Mouse (Mus musculus): ENCODE results near the gene Ankrd44.

Gene Ankrd44

DNA sequence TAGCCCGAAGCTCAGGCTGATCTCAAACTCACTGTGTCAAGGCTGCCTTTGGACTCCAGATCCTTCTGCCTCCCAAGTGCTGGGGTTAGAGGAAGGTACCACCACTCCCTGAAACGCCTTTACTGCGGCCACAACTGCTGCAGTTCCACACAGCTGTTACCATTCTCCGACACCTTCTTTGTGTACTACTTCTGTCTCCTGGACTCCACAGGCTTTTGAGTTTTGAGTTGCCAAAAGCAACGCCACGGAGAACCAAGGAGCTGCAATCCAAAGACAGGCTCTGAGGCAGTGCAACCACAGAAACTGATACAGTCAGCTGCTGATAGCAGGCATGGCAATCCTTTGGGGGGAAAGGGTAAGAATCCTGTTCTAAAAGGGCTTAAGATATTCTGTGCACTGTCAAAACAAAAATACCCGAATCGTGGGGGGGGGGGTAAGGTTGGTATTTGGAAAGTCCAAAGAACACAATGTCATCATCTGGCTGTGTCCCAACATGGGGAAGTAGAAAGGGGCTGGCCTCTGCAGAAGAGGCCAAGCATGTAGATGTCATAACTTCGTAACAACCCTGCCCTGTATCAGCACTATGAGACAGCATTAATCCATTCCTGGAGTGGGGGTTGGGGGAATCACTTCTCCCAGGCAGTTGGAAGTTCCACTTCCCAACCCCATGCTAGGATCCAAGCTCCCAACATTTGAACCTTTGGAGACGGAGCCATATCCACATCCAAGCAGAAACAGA is 116.2 kb downstream of the Ankrd44 start:
- DNase-seq (ENCODE audit: low spot score): no peak

DNA sequence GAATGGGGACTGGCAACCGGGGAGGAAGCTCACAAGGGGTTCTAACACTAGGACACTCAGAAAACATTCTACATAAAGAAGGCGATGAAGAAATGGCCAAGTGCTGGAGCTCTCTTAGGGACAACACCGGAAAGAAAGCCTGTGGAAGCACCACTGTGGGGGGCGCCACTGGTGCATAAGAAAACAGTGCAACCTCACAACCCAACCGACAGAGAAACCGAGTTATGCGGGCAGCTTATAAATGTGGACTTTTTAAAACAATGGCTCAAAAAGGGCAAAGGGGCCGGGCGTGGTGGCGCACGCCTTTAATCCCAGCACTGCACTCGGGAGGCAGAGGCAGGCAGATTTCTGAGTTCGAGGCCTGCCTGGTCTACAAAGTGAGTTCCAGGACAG is 117.1 kb downstream of the Ankrd44 start:
- DNase-seq (ENCODE audit: low spot score): no peak

DNA sequence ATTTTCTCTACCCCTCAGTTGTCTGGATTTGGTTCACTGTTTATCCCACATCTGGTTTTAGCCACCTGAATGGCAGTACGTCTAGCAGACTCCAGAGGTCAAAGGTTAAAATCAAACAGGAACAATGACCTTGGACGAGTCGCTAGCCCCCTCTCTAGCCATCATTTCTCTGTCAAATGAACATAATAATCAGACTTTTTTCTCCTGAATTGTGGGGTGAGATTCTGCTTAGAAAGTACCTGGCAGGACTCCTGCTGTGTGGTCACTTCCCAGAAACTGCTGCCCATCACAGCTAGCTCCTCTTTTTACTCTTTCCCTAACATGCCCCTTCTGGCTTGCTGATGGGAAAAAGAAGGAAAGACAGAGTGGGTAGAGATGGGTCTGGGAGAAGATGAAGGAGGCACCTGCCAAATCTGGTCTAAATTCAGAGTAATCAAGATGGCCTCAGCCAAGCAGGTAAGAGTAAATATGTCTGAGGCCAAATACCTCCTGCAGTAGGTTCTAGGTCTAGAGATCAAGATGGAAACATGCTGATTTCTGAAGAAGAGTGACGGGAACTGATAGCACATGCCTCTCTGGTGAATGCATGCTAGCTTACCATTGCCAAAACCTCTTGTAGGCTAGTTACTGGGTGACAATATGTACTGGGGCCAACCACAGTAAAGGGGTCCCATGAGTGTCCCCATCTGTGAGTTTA is 117.6 kb downstream of the Ankrd44 start:
- no peak for DNase-seq (ENCODE audit: low spot score)

DNA sequence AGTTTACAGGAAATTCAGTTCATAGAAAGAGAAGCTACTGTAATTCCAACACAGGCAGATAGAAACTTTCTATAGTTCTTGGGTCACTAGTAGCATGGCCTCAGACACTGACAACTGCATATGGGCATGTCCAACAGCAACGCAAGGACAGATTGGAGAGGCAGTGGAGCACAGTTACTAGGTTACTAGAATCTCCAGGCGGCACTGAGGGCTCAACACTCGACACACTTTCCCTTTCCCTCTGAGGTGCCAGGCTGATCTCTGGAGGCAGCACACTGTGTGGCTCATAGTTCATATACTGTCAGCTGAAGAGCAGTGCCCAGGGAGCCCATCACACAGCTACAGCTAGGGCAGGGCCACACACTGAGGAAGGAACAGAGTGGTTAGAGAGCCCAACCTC is 118.4 kb downstream of the Ankrd44 start:
- no peak for DNase-seq (ENCODE audit: low spot score)

DNA sequence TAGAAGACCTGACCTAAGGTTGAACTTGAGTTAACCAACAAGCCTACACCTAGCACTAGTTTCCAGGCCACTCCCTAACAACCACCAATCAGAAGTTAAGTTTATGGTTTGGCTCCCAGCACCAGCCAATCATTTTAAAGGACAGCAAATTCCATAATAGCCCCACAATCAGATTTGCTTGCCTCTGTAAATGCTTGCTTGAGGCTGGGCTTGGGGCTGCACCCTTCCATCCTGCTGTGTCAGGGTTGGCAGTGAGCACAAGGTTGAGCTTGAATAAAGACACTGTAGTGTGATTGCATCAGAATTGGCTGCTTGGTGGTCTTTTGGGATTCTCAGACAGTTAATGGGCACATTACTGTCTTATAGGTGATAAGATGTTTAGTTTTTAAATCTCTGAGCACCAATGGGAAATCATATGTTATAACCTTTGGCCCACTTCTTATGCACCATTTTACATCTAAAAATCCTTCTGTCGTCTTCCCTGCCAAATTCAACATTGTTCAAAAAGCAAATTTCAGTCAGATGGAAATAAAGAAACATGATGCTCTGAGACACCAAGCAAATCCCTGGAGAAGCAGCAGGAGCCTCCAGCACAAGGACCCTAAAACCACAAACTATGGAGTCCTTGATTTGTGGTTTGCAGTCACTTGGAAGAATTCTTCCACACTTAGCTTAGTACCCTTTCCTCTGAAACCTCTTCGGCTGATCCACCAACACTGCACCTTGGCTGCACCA is 119.9 kb downstream of the Ankrd44 start:
- no peak for DNase-seq (ENCODE audit: low spot score)

DNA sequence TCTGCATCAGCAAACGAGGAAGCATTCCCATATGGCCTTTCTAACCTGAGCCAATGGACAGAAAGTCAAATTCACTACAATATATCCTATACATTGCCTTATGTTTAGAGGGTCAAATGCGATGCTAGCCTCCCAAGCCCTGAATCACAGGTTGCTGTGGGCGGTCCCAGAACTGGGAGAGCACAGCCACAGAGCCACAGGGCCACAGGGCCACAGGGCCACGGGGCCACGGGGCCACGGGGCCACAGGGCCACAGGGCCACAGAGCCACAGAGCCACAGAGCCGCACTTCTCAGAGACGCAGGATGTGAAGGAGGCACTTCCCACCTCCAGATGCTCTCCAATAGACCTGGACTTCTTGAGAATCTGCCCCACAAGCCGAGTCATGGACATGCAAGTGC is 121.8 kb downstream of the Ankrd44 start:
- no peak for DNase-seq (ENCODE audit: low spot score)

DNA sequence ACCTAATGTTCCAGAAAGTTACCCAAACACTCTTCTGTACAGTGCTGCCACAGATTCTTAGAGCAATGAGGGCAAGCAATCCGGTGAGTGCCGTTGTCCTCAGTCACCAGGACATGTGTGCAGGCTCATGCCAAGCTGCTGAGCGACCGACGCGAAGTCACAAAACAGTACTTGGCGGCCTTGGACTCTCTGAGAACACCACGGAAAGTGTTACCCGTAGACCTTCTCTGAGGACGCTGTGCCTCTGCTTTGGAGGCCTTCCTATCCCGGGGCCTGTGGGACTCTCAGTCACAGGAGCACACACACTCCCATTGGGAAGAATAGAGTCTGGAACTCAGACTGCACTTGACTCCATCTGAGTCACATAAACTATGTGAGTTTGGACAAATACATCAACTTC is 123.5 kb downstream of the Ankrd44 start:
- no peak for DNase-seq (ENCODE audit: low spot score)

DNA sequence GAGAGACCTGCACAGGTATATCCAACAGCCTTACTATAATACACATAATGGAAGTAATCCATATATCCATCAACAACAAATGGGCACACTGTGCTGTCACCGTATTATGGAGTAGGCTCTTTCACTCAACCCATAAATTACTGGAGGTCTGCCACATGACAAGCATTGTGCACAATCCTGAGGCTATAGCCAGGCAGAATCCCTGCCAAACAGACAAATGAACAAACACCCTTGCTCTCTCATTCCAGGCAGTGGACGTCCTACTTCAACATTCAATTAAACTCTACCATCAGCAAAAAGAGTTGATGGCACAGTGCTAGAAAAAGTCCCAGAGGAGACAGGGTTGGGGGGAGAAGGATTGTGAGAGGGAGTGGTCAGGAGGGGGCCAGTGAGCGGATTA is 124.9 kb downstream of the Ankrd44 start:
- DNase-seq (ENCODE audit: low spot score): no peak

DNA sequence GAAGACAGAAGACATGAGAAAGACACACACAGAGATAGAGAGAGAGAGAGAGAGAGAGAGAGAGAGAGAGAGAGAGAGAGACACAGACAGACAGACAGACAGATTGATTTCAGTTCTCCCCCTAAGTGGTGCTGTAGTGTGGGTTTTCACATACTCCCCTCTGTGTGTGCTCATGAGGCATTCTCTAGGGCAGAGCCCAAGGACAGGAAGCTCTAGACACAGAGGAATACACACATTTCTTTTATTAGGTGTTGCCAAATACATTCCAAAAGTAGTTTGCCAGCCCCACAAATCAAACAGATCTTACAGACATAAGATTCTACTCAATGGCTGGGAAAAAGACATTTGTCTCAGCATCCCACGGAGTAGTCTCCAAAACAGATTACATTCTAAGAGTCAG is 126.8 kb downstream of the Ankrd44 start:
- DNase-seq (ENCODE audit: low spot score): no peak

DNA sequence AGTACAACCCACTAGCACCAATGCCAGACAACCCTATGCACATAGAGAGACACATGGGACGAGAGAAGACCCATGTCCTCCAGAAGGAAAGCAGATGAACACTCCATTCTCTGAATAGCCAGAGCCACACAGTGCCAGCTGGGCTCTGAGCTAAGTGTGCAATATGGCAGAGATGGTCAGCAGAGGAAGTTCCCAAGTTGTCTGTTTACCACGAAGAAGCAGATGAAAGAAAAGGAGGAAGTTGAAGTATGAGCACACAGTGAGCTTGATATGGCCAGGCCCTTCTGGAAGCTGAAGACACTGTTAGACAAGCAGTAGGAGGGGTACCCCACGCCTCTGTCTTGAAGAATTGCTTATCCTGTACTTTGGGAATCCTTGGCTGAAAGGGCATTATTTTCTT is 127.8 kb downstream of the Ankrd44 start:
- no peak for DNase-seq (ENCODE audit: low spot score)

DNA sequence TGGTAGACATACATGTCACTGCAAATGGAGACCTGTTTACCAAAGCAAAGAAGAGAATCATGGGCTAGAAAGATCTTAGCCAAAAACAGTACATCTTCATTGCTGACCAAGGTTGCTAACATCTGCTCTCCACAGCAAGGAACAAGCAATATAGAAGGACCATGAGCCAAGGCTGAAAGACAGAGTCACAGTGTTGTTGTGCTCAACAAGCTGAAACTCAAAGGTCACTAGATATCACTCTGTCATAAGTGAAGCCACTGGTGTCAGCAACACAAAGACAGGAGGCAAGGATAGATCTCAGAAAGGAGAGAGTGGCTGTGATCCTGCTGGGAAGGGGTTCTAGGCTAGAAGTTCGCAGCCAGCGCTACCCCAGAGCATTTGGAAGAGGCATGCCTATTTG is 131.5 kb downstream of the Ankrd44 start:
- DNase-seq (ENCODE audit: low spot score): no peak

DNA sequence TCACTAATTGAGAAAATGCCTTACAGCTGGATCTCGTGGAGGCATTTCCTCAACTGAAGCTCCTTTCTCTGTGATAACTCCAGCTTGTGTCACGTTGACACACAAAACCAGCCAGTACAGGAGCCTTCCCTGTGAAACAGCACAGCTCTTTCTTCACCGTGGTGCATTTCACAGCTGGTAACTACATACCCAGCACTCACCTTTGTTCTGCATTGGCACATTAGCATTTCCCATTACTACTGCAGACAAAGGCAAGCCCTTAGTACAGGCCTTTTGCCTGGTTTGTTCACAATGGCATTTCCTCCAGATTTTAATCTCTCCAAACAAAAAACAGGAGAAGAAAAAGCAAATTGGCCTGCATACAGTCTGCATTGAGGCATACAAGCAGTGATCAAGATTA is 134.8 kb downstream of the Ankrd44 start:
- no peak for DNase-seq (ENCODE audit: low spot score)

DNA sequence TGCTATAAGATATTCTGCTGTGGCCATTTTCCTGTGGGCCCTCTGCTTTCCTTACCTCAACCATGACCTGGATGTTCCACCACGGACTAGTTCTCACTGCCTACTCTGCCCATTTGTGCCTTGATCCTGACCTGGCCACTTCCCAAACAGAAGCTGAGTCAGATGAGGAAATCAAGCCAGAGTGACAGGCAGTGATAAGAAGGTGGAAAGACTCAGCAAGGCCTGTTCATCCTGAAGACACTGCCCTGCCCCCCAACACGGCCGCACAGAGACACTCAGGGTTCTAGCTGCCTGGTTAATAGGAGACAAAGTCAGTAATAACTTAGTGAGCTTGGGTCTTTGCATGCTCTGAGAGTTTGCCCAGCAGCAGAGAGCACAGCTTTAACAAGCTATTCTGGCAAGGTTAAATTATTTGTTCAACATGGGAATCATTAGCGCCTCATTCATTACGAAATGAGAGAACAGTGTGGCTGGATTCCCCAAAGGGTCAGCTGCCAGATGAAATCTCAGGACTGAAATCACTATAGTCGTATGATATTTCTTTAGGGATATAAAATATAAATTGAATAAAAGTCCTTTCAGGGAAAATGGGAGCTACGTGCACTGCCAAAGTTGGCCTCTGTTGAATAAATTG is 136.7 kb downstream of the Ankrd44 start:
- no peak for DNase-seq (ENCODE audit: low spot score)

DNA sequence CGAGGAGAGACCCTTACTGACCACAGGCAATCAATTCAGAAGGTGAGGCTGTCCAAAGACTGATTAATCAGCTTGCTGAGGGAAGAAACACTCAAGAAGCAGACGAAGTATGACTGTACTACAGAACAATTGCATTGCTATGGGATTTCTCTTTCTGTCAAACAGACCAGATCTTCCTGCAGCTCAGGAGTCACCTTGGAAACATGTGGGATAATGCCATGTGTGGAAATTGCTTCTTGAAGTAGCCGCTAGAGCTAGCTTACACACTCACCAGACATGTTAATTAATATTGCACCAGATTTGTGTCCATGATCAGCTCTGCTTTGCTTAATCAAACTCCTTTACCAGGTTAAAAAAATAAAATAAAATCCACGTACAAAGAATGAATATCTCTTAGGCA is 137.8 kb downstream of the Ankrd44 start:
- DNase-seq (ENCODE audit: low spot score): no peak

DNA sequence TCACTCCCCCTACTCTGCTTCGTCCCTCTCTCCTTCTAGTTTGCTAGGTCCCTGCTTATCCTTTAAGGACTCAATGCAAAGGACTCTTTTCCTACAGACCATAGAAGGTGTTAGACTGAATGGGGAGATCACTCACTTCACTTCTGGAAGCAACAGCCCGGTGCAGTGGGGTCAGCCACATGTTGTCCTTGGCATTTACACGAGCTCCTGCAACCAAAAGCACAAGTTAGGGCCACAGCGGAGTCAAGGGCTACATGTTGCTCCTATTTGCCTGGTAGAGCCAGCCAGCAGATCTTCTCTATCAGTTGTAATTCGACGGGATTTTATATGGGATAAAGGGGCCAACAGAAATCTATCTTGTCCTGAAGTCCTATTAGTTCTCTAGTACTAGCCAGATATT is 148.0 kb downstream of the Ankrd44 start:
- DNase-seq (ENCODE audit: low spot score): no peak

DNA sequence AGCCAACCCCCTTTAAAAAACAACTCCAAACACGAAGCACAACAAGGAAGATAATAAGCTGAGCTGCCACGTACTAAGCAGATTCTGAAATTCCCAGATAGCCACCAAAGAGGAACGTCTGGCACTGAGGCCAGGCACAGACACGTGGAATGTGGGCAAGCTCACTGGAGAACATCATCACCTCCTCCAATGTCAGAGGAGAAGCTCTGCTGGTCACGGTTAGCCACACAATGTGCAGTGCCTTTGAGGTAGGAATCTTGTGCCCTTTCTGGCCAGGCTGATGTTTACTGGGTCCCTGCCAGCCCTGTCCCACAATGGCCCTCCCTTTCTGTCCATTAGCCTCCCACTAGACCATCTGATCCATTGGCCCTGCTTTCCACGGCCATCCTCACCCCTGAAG is 149.1 kb downstream of the Ankrd44 start:
- no peak for DNase-seq (ENCODE audit: low spot score)

DNA sequence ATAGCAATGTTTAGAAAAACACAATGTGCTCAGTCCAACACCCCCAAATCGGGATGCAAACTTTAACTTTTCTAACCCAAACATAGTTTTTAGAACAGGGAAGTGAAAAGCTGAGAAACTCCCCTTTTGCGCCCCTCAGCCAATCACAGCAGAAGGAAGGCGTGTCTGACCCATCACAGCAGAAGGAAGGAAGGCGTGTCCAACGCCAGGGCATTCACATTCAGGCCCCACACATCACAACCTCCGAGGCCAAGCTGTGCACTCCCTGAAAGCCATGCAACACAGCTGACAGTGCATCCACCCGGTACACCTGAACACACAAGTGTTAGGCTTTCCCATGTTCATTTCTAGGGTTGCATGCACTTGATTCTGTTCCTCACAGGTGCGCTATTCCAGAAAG is 150.1 kb downstream of the Ankrd44 start:
- DNase-seq (ENCODE audit: low spot score): no peak

DNA sequence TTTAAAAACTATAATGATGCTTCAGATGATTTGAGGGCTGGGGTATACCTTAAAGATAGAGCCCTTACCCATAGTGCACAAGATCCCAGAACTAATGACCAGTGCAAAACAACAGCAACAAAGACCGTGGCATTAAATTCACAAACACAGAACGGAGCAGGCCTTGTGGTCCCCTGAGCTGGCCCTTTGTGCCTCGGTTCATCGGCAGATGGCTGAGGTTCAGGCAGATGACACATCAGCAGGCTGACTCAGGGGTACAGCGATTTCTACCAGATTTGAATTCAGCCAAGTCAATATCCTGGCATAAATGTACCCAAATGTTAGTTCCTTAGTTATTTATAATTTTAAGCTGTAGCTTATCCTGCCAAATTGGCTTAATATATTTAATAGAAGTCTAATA is 153.3 kb downstream of the Ankrd44 start:
- DNase-seq (ENCODE audit: low spot score): no peak

DNA sequence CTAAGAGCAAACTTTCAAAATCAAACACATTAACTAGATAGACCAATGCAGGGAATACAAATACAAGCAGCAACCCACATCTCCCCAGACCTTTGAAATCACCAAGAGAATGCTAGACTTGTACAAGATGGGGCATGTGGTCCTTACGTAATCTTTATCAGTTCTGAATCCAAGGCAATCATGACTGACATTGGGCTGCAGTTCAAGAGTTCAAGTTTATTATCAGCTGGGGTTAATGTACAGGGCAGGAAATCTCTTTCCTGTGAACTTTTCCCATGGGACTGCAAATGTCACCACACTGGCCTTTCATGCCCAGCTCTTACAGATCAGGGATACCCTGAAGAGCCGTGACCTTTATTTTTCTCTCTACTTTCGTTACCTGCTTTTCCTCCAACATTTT is 154.7 kb downstream of the Ankrd44 start:
- no peak for DNase-seq (ENCODE audit: low spot score)

DNA sequence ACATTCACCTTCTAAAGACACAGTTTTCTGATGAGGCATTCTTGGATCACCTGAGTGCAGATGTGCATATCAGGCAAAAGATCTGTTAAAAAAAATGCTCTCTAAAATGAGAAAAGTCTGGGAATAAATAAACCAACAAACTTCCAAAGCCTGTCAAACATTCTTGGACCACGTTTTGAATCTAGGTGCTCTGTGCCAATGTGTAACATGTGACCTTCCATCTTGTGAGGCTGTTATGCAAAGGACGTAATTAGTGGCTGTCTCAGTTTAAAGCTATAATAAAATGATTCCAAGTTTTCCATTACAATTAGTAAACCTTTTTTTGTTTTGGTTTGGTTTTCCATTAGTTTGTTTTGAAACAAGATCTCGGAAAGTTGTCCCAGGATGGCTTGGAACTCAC is 159.0 kb downstream of the Ankrd44 start:
- no peak for DNase-seq (ENCODE audit: low spot score)

DNA sequence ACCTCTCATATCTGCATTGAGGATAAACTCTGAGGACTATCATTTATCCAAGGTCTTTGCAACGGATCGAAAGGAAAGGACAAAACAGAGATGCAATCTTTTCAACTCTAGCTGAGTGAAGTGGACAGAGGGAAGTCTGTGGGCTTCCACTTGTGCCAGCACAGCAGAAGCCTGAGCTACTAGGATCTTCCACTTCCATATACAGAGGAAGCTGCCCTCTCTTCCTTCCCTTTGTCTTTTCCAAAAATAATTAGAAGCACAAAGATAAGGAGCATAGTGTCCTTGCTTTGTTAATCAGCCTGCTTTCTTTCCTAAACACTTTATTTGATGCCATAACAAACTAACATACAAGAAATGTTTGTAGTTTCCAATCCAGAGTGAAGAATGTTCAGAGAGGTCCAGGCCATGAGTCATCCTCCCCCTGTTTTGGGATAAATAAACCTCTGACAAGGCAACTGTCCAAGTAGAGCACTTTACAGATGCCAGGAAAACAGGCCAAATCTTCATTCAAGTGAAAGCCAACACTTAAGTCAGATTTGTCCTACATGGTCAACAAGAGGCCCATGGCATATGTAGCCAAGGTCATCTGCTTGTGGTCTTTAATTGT is 160.5 kb downstream of the Ankrd44 start:
- no peak for DNase-seq (ENCODE audit: low spot score)

DNA sequence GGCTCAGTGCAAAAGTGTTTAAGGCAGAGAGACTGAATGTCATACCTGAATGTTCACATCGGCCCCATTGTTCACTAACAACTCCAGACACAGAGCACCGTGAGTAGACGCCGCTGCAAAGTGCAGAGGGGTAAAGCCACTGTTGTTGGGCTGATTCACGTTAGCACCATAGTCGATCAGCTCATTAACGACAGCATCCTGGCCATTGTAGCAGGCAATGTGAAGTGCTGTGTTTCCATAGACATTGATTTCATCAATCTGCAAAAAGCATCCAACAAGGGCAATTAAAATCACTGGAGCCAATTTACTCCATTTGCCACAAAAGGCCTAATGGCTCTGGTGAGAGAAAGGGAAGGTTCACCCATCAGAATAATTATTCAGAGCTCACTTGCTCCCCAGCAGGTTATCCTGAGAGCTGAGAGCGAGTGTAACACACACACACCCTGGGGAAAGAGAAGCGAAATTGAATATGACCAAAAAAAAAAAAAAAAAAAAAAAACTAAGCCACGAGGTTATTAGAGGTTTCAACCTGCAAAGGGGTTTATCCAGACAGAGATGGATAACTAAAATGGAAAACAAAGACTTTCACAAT is 163.9 kb downstream of the Ankrd44 start:
- DNase-seq (ENCODE audit: low spot score): no peak
